Mouse (Mus musculus) hindlimb bud, embryonic 11.5 days (tissue): ENCODE data around the gene Olfr628.
"Not testable (repeated sequence)": the region's sequence is repeated elsewhere in the genome, so short reads cannot be mapped to it uniquely, and the experiment has no call there.

Source experiments
- DNase-seq: peaks from one replicate; pipeline ENCODE4 v3.0.0-alpha.2; 2012; ENCODE audit warnings: low read depth, low spot score; ENCODE audit errors: extremely low spot score

Gene Olfr628

DNA sequence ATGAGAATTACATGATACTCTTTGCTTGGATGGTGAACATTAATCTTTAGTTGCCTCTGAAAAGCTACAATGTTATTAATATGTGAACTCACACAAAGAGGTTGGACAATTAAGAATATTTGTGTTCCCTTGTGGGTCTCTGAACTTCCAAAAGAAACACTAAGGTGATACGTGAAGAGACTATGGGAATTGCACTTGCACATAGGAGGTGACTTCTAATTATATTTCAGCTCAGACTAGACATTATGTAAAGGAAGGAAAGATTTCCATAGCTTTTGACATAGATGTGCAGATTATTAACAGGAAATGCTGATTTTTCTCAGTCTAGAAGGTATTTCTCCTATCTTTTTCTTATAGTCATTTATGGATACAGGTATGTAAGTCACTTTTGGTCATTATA, at the start of gene Olfr628:
Gene Olfr628 (plus strand): TSS at position 301 of the 400 bp plus-strand sequence.
- no peak for DNase-seq

DNA sequence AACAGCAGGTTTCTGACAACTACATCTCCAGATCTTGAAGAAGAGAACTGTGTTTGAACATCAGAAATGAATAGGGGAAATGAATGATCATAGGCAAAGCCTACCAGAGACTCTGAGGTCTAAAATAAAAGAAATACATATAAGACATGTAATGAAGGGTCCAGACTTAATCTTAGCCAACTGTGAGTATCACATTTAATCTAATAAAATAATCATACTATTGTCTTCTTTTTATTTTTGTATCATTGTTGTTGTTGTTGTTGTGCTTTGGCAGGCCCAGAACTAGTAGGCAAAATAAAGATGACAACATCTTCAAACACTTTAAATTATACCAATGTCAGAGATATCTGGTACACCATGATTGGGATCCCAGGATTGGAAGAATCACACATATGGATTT, 47.8 kb upstream of the Olfr628 start, which contains the start of gene Olfr625-ps1:
Gene Olfr625-ps1 (plus strand): TSS at position 301 of the 400 bp plus-strand sequence.
- no peak for DNase-seq

- DNase-seq: no peak
These were observed 30.7 kb upstream of the Olfr628 start for GRCm38 (mm10) chr7:103699469-103699868.

- no peak for DNase-seq
These were observed 18.1 kb upstream of the Olfr628 start for GRCm38 (mm10) chr7:103712024-103712423.

GRCm38 (mm10) chr7:103714371-103714770, 15.8 kb upstream of the Olfr628 start, which contains the start of gene Olfr243:
TSS of gene Olfr243 (plus strand) at chr7:103714671.
- DNase-seq: no peak

DNA sequence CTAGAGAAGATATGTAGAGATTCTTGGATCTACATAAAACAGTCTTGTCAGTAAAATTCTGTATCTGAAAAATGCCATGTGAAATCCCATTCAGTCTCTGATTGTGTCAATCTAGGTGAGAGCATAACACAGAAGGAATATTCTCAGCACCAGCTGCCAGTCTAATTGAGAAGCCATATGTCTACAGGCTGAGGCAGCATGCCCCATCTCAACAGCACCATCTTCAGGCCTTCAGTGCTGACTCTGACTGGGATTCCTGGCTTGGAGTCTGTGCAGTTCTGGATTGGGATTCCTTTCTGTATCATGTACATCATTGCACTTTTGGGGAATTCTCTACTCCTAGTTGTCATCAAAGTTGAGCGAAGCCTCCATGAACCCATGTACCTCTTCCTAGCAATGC, 13.8 kb upstream of the Olfr628 start:
- DNase-seq: not testable (repeated sequence)

- no peak for DNase-seq
These were observed 14.7 kb downstream of the Olfr628 start, which contains the start of gene Olfr629 for GRCm38 (mm10) chr7:103744843-103745242. TSS of gene Olfr629 (minus strand) at chr7:103744943.

DNA sequence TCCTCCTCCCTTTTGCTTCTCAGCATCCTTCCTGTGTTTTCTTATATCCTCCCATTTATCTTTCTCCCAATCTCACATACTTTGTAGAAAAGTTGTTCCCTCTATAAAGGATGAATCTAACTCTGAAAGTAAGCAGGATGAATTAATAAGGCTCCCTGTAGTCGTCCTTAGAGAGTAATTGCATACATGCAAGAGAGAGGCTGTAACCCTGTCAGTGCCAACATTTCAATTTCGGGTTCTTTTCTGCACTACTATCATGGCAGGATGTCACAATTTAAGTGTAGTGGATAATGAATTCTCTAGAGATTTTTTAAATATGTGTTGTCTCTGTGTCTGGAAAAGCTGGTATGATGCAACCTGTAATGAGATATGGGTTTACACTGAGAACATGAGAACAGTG, 27.1 kb downstream of the Olfr628 start, which contains the start of gene Olfr630:
Gene Olfr630 (minus strand): TSS at position 101 of the 400 bp plus-strand sequence.
- DNase-seq: no peak

GRCm38 (mm10) chr7:103762212-103762611, 32.0 kb downstream of the Olfr628 start:
- DNase-seq: not testable (repeated sequence)

- DNase-seq: not testable (repeated sequence)
These were observed 37.5 kb downstream of the Olfr628 start for GRCm38 (mm10) chr7:103767687-103768086.

- DNase-seq: no peak
These were observed 41.3 kb downstream of the Olfr628 start, which contains the start of gene Olfr69 for GRCm38 (mm10) chr7:103771494-103771893. TSS of gene Olfr69 (minus strand) at chr7:103771594.

GRCm38 (mm10) chr7:103777652-103778051, 47.5 kb downstream of the Olfr628 start:
- DNase-seq: not testable (repeated sequence)

DNA sequence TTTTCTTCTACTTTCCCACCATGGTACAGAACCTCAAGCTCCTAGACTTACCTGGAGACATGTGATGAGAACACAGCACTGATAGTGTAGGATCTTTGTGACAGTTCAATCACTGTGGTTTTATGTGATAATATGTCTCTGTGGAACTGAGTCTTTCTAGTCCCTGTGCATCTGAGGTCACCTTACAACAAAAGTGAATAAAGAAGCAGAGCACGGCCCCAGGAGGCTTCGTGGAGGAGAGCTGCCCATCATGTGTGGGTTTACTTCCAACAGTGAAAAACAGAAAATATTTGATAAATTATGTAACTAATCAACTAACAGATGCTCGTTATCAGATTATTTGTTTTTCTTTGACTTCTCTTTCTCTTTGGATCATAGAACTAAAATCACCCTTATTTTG, 49.4 kb downstream of the Olfr628 start, which contains the start of gene Olfr68:
Gene Olfr68 (minus strand): TSS at position 101 of the 400 bp plus-strand sequence.
- DNase-seq: no peak
